Mouse (Mus musculus): ENCODE results near the gene Gm21987. TPM values are rescaled to one million over a fixed set of nuclear protein-coding genes. Genes with fewer than 3 reads are reported as not detected.

Gene Gm21987
- polyA plus RNA-seq, 1 experiment from 2014 or later: 5.1 TPM

DNA sequence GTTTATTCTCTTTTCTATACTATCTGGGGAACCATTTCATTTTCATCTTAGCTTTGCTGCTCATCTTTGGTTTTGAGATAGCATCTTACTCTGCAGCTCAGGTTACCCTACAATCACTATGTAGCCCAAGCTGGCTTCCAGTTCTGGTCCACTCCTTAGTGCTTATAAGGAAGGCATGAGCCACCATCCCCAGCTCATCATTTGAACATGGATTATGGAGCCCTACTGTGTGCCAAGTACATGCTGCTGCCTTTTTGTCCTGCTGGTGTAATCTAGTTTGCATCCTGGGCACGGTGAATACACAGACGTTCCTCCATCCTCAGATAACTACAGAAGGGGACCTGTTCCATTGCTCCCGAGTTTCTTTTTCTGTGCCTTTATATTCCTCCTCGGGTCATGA, 26.0 kb downstream of the Gm21987 start:
- H3K9me3 ChIP-seq: no peaks in the 10 kb centered on the region
- peaks cover 91% of the 10 kb centered on the region for H3K4me1 ChIP-seq
- peaks cover 93% of the 10 kb centered on the region for H3K36me3 ChIP-seq
- H3K4me3 ChIP-seq: peak overlapping the region; percentile 23; the same call in 1 of the 2 replicates
- no peak overlapping the region for H3K27ac ChIP-seq (replicated peaks)
- peak overlapping the region; percentile 59 for H3K4me2 ChIP-seq
- ATAC-seq (ENCODE audit: extremely low read depth, insufficient number of reproducible peaks, low FRiP score, low TSS enrichment): no peak
- no peak overlapping the region; the same call in 1 of the 2 replicates for H3K9ac ChIP-seq
- 63% methylated on average over 4 of the region's 4 CpGs for WGBS
- H3K27me3 ChIP-seq (replicated peaks): no peaks in the 10 kb centered on the region

GRCm38 (mm10) chr16:38373439-38373838, 26.6 kb downstream of the Gm21987 start:
- Histone ChIP-seq H3K9ac (peak overlapping the region; percentile 29; the same call in 1 of the 2 replicates), H3K4me1 (peaks cover 89% of the 10 kb centered on the region), H3K4me3 (no peak overlapping the region), H3K27me3 (replicated peaks) (no peaks in the 10 kb centered on the region), H3K9me3 (no peaks in the 10 kb centered on the region), H3K4me2 (peak overlapping the region; percentile 59), H3K27ac (replicated peaks) (peak overlapping the region; percentile 20), H3K36me3 (peaks cover 95% of the 10 kb centered on the region)
- 62% methylated on average over 10 of the region's 10 CpGs for WGBS
- ATAC-seq (ENCODE audit: extremely low read depth, insufficient number of reproducible peaks, low FRiP score, low TSS enrichment): no peak

DNA sequence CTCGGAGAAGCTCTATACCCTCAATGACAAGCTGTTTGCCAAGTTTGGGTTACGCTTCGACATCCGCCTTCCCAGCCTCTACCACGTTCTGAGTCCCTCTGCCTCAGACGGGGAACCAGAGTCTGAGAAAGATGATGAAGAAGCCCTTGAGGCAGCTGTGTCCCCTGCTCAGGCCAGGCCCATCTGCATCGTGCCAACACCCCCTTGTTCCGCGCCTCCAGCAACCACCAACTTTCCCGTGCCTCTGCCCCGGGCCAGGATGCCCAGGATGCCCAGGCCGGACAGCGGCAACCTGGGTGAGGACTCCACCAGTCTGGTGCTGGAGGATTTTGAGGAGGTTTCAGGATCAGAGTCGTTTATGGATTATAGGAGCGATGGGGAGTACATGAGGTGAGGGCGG, 27.1 kb downstream of the Gm21987 start:
- H3K27ac ChIP-seq (replicated peaks): peak overlapping the region; percentile 20
- peaks cover 89% of the 10 kb centered on the region for H3K4me1 ChIP-seq
- peak overlapping the region; percentile 29; the same call in 1 of the 2 replicates for H3K9ac ChIP-seq
- peaks cover 97% of the 10 kb centered on the region for H3K36me3 ChIP-seq
- no peaks in the 10 kb centered on the region for H3K27me3 ChIP-seq (replicated peaks)
- peak overlapping the region; percentile 59 for H3K4me2 ChIP-seq
- WGBS: 75% methylated on average over 16 of the region's 16 CpGs
- ATAC-seq (ENCODE audit: extremely low read depth, insufficient number of reproducible peaks, low FRiP score, low TSS enrichment): no peak
- no peaks in the 10 kb centered on the region for H3K9me3 ChIP-seq
- 0 out of 2 replicates have a peak overlapping the region, but pooled peaks have one; percentile 14 for H3K4me3 ChIP-seq

GRCm38 (mm10) chr16:38374379-38375140, 27.7 kb downstream of the Gm21987 start:
- Histone ChIP-seq H3K4me2 (peak overlapping the region; percentile 59), H3K4me1 (peaks cover 87% of the 10 kb centered on the region), H3K27me3 (replicated peaks) (no peaks in the 10 kb centered on the region), H3K9me3 (no peaks in the 10 kb centered on the region), H3K36me3 (peaks cover 93% of the 10 kb centered on the region), H3K4me3 (peak overlapping the region; percentile 14; the same call in 1 of the 2 replicates), H3K27ac (replicated peaks) (peak overlapping the region; percentile 46), H3K9ac (peak overlapping the region; percentile 70)
- ATAC-seq (ENCODE audit: extremely low read depth, insufficient number of reproducible peaks, low FRiP score, low TSS enrichment): no peak
- 54% methylated on average over 10 of the region's 10 CpGs for WGBS

GRCm38 (mm10) chr16:38375182-38375581, 28.3 kb downstream of the Gm21987 start:
- H3K9ac ChIP-seq: peak overlapping the region; percentile 70
- peak overlapping the region; percentile 14; the same call in 1 of the 2 replicates for H3K4me3 ChIP-seq
- 37% methylated on average over 7 of the region's 7 CpGs for WGBS

DNA sequence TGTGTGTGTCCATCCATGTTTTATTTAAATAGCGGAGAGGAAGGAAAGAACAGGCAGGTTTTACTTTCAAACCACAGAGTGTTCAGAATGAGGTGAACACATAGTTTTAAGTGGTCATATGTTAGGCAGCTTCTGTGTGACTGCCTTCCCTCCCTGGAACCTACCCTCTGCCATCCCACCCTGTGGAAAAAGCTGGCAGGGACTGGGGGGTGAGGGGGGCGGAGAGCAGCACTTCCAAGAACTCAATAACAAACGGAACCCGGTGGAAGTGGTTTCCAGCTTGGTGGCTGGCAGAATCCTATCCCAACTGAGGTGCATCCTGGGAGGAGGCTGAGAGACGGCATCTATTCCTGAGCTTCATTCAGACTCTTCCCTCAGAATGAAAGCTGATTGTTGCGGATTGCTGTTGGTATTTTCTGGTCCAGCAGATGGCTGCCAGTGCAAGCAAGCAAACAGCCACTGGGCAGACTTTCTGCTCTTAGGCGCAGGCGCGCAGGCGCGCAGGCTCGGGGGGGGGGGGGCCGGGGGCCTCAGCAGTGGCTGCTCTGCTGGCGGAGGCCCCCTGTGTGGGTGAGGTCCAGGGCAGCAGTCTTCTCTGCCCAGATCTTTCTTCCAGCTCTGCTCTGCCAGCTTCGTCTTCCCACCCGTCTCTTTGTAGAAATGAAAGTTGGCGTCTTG, 29.5 kb downstream of the Gm21987 start:
- Histone ChIP-seq H3K9ac (peak overlapping the region; percentile 25), H3K4me3 (peak overlapping the region; percentile 30), H3K27me3 (replicated peaks) (no peaks in the 10 kb centered on the region), H3K4me1 (peaks cover 73% of the 10 kb centered on the region), H3K27ac (replicated peaks) (peak overlapping the region; percentile 46), H3K9me3 (no peaks in the 10 kb centered on the region), H3K4me2 (peak overlapping the region; percentile 59), H3K36me3 (peaks cover 78% of the 10 kb centered on the region)
- 38% methylated on average over 17 of the region's 17 CpGs for WGBS
- ATAC-seq (ENCODE audit: extremely low read depth, insufficient number of reproducible peaks, low FRiP score, low TSS enrichment): no peak

More at GRCm38 (mm10) chr16:38375182-38375581, 28.3 kb downstream of the Gm21987 start:
- Histone ChIP-seq H3K27me3 (replicated peaks) (no peaks in the 10 kb centered on the region), H3K9me3 (no peaks in the 10 kb centered on the region), H3K36me3 (peaks cover 90% of the 10 kb centered on the region), H3K27ac (replicated peaks) (peak overlapping the region; percentile 46), H3K4me1 (peaks cover 85% of the 10 kb centered on the region), H3K4me2 (peak overlapping the region; percentile 59)
- no peak for ATAC-seq (ENCODE audit: extremely low read depth, insufficient number of reproducible peaks, low FRiP score, low TSS enrichment)

- Histone ChIP-seq H3K4me3 (peak overlapping the region; percentile 30), H3K9me3 (no peaks in the 10 kb centered on the region), H3K27ac (replicated peaks) (peak overlapping the region; percentile 46), H3K4me2 (peak overlapping the region; percentile 59), H3K4me1 (peaks cover 68% of the 10 kb centered on the region), H3K36me3 (peaks cover 73% of the 10 kb centered on the region), H3K9ac (peak overlapping the region; percentile 25), H3K27me3 (replicated peaks) (no peaks in the 10 kb centered on the region)
- ATAC-seq (ENCODE audit: extremely low read depth, insufficient number of reproducible peaks, low FRiP score, low TSS enrichment): no peak
- WGBS: 46% methylated on average over 8 of the region's 8 CpGs
These were observed 30.0 kb downstream of the Gm21987 start for GRCm38 (mm10) chr16:38376841-38377249.

DNA sequence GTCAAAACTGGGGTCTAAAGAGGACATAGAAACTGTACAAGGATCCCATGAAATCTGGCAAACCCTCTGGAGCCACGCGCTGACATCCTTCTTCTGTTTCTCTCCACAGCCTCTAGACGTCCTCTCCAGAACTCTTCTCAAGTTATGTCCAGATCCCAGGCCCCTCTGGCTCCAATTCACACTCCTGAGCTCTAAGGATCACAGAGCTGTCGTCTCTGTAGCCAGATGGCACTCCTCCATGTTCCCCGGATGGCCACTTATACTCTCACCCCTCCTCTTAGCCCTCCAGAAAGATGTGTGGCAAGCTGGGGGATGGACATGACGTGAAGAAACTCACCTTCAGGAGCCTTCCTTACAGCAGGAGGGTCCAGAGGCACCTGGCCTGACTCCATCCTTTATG, 30.7 kb downstream of the Gm21987 start:
- Histone ChIP-seq H3K36me3 (peaks cover 67% of the 10 kb centered on the region), H3K27ac (replicated peaks) (no peak overlapping the region), H3K4me3 (no peak overlapping the region), H3K27me3 (replicated peaks) (no peaks in the 10 kb centered on the region), H3K9me3 (no peaks in the 10 kb centered on the region), H3K9ac (no peak overlapping the region), H3K4me1 (peaks cover 61% of the 10 kb centered on the region), H3K4me2 (no peak overlapping the region)
- no peak for ATAC-seq (ENCODE audit: extremely low read depth, insufficient number of reproducible peaks, low FRiP score, low TSS enrichment)
- WGBS: 65% methylated on average over 6 of the region's 6 CpGs

- whole genome bisulfite sequencing: 62% methylated on average over 6 of the region's 6 CpGs
- no peak overlapping the region for H3K4me2 ChIP-seq
- peaks cover 53% of the 10 kb centered on the region for H3K4me1 ChIP-seq
- no peak overlapping the region for H3K27ac ChIP-seq (replicated peaks)
- no peak overlapping the region for H3K4me3 ChIP-seq
- H3K27me3 ChIP-seq (replicated peaks): no peaks in the 10 kb centered on the region
- peaks cover 57% of the 10 kb centered on the region for H3K36me3 ChIP-seq
- H3K9me3 ChIP-seq: no peaks in the 10 kb centered on the region
- H3K9ac ChIP-seq: no peak overlapping the region
- no peak for ATAC-seq (ENCODE audit: extremely low read depth, insufficient number of reproducible peaks, low FRiP score, low TSS enrichment)
These were observed 31.8 kb downstream of the Gm21987 start for GRCm38 (mm10) chr16:38378591-38378990.

GRCm38 (mm10) chr16:38379088-38379487, 32.2 kb downstream of the Gm21987 start:
- peaks cover 52% of the 10 kb centered on the region for H3K36me3 ChIP-seq
- H3K27ac ChIP-seq (replicated peaks): no peak overlapping the region
- H3K4me3 ChIP-seq: no peak overlapping the region
- no peak overlapping the region for H3K4me2 ChIP-seq
- no peaks in the 10 kb centered on the region for H3K9me3 ChIP-seq
- H3K9ac ChIP-seq: no peak overlapping the region
- no peak for ATAC-seq (ENCODE audit: extremely low read depth, insufficient number of reproducible peaks, low FRiP score, low TSS enrichment)
- no peaks in the 10 kb centered on the region for H3K27me3 ChIP-seq (replicated peaks)
- 42% methylated on average over 6 of the region's 6 CpGs for WGBS
- peaks cover 48% of the 10 kb centered on the region for H3K4me1 ChIP-seq

- no peak overlapping the region for H3K9ac ChIP-seq
- H3K27me3 ChIP-seq (replicated peaks): no peaks in the 10 kb centered on the region
- ATAC-seq (ENCODE audit: extremely low read depth, insufficient number of reproducible peaks, low FRiP score, low TSS enrichment): no peak
- H3K36me3 ChIP-seq: peaks cover 48% of the 10 kb centered on the region
- H3K27ac ChIP-seq (replicated peaks): no peak overlapping the region
- 57% methylated on average over 3 of the region's 3 CpGs for WGBS
- H3K9me3 ChIP-seq: no peaks in the 10 kb centered on the region
- no peak overlapping the region for H3K4me3 ChIP-seq
- H3K4me1 ChIP-seq: peaks cover 44% of the 10 kb centered on the region
- no peak overlapping the region for H3K4me2 ChIP-seq
These were observed 32.7 kb downstream of the Gm21987 start for GRCm38 (mm10) chr16:38379493-38379892.
